Mouse (Mus musculus): ENCODE results near the gene Tsga10ip.
"Not testable (repeated sequence)": the region's sequence is repeated elsewhere in the genome, so short reads cannot be mapped to it uniquely, and the experiment has no call there.

The Tsga10ip gene

DNA sequence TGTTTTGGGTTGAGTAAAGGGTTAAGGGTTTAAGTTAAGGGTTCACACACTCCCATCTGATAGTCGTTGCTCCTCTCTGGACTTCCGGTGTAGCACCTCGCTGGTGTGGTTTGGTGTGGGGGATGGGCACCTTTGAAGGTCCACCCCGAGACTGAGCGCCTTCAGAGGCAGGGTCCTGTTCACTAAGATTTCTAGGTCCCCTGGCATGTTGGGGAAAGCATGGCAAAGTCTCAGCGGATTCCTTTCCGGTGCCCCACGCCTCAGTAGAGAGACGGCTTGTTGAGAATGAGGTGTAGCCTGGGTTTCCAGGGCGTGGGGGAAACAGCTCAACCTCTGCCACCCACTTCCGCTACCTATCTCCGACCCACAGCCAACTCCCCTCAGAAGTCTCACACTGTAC, 12.7 kb downstream of the Tsga10ip start:
- no peak for DNase-seq (ENCODE audit: inconsistent ontology term)

DNA sequence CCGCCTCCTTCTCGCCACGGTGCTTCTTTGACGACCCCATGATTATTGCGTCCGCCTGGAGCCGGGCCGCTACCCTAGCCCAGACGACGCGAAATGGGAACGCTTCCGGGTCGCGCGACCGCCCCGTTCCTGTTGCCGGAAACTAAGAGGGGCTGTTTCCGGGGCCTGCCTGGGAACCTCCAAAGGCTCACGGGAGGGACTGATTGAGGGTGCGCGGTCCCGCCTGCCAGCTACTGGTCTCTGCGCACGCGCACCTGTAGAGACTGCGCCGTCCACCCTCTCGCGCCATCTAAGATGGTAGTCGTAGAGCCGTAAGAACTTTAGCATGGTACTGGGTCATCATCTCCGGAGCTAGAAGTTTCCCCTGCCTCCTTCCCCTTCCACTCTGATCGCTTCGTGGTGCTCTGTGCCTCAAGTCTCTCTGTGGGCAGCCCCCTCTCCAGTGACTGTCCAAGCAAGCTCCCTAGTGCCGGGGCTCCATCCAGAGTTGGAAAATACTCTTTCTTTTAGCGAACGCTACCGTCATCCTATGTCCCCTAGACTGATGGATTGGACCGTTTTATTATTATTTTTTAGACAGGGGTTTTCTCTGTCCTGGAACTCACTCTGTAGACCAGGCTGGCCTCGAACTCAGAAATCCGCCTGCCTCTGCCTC, 13.6 kb downstream of the Tsga10ip start, which contains the start of gene Sart1:
Gene Sart1 (minus strand): TSS at position 116 of the 655 bp plus-strand sequence.
- DNase-seq (ENCODE audit: inconsistent ontology term): peak; percentile 95

DNA sequence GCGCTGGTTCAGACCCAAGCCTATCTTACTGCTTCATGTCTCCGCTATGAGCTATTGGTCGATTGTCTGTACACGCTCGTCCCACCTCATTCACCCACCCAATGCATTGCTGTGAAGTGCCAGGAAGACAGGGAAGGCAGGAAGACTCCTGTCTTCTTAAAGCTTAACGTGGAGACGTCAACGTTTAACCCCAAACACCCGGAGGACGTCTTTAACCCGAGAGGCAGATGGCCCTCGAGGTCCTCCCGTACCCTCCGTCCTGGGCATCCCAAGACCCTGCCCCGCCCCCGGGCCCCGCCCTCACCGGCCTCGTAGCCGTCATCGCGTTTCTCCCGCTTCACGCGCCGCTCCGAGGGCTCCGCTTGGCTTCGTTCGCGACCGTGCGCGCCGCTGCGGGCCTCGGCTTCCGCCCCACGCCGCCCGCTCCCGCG, 14.3 kb downstream of the Tsga10ip start:
- peak; percentile 64 for DNase-seq (ENCODE audit: inconsistent ontology term)

DNA sequence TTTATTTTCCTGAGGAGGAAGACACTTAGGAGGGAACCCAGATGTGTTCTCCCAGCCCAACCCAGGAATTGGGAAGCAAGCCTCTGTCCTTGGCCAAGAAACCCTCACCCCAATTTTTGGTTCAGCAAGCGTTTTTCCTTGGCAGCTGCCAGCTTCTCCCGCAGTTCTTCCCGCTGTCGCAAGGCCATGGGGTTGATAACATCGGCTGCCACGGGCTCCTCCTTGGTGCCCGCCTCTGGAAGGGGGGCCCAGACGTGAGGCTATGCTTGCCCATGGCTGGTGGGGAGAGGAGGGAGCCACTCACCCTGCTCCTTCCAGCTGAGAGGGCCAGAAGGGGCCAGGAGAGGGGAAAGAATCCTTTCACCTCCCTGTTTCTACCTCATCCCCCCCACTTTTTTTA, 17.6 kb downstream of the Tsga10ip start:
- no peak for DNase-seq (ENCODE audit: inconsistent ontology term)

DNA sequence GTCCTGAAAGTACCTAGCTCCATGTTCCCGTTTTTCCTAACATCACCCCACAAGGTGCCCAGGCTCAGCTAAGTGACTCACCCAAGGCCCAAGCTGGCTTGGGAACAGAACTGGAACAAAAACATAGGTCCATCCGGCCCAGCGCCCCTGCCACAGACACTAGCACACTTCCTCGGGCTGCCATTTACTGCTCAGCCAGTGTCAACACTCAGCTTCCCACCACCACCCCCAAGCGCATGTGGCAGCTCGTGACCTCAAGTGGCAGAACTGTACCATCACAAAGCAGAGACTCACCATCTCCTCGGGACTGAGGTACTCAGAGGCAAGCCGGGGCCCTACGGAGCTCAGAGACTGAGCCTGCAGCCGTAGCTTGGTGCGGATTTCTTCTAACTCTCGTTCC, 19.0 kb downstream of the Tsga10ip start:
- no peak for DNase-seq (ENCODE audit: inconsistent ontology term)

DNA sequence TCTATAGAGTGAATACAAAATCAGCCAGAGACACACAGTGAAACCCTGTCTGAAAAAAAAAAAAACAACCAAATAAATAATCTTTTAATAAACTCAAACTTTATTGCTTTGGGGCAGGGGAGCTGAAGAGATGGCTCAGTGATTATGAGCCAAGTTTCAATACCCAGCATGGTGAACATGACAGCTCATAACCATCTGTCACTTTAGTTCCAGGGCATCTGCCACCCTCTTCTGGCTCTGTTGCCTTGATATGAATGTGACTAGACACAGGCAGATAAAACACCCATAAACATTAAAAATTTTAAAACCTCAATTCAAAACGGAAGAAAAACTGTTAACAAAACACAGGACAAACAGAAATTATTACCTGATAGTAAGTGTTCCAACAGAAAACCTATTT, 24.9 kb downstream of the Tsga10ip start:
- DNase-seq (ENCODE audit: inconsistent ontology term): no peak

DNA sequence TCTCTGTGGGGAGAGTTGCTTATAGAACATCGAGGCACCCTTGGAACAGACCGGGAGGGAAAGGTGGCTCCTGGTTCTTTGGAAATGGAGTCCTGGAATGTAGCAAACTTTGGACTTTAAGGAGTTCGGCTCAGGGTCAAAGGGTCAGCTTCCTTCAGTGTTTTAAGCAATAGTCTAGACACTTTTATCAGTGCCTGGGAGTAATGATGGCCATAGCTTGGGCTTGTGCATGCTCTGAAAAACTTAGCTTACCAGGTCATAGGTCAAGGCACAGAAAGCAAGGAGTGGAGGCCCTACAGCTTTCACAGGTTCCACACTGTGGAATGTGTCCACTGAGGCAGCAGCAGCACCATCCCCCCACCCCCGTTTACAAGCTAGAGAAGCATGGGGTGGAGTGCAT, 27.6 kb downstream of the Tsga10ip start:
- no peak for DNase-seq (ENCODE audit: inconsistent ontology term)

DNA sequence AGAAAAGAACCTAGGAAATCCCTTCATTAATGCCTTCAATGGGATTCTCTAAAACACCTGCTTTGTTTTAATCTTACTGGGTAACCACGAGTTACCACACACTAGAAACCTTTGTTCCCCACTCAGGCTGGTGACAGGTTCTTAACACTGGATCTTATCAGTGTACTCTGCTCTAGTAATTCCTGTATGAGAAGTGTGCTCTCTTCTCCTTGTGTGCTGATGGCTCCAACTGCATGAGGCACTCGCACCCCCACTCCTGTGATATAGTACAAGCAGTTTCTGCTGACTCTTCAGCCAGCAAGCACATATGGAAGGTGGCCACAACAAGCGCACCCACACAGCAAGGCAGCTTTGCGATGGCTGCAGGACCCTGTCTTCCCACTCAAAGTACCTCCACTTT, 28.1 kb downstream of the Tsga10ip start:
- no peak for DNase-seq (ENCODE audit: inconsistent ontology term)

DNA sequence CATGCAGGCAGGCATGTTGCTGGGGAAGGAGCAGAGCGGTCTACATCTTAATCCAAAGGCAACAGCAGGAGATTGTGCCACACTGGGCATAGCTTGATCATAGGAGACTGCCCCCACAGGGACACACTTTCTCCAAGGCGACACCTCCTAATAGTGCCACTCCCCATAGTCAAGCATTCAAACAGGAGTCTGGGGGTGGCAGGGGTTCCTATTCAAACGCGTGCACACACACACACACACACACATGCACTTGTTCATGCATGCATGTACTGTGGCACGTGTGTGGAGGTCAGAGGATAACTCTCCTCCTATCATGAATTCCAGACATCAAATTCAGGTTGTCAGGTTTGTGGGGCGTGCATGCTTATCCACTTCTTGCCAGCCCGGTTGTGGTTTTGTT, 29.6 kb downstream of the Tsga10ip start:
- DNase-seq (ENCODE audit: inconsistent ontology term): no peak

DNA sequence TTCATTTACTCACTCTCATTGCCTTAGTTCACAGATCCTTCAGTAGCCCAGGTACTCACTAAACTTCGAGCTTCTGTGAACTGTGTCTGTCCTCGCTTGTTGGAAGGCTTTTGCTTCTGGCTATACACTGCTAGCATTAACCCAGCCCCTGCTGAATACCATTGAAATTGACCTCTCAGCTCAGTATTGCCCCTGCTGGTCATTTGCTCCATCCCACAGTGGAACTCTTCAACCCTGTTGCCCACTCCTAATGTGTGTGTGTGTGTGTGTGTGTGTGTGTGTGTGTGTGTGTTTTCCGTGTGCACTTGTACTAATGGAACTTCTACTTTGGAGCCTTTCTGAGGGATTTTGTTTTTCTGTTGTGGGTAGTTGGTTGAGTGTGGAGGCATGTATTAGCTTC, 31.4 kb downstream of the Tsga10ip start:
- no peak for DNase-seq (ENCODE audit: inconsistent ontology term)

DNA sequence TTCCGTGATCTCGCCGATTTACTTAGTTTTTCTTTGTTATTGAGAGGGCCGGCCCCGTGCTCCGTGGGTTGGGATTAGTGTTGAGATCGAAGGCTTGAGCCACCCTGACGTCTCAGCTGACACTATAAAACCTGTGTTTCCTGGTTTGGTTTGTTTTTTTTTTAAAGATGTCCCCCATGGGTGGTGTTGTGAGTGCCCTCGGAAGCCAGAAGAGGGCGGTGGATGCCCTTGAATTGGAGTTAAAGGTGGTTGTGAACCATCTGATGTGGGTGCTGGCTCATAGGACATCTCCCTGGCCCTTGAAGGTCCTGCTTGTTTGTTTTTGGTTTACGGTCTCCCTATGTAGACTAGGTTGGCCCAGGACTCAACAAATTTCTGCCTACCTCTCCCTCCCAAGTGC, 34.9 kb downstream of the Tsga10ip start:
- DNase-seq (ENCODE audit: inconsistent ontology term): no peak

DNA sequence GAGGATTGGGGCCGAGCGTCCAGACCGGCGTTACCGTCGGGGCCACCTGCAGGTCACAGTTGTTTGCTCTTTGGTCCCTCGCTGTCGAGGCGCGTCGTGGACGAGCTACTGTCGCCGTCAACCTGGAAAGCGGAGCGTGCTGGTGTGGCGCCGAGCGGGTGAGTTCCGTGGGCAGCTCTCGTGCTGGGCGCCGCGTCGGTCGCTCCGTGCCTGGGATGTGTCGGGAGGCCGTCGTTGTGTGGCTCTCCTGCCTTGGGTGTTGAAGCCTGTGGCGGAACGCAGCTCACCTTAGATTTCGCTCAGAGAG, 35.3 kb downstream of the Tsga10ip start, which contains the start of gene Banf1:
Gene Banf1 (minus strand): TSS at position 116 of the 307 bp plus-strand sequence.
- no peak for DNase-seq (ENCODE audit: inconsistent ontology term)

DNA sequence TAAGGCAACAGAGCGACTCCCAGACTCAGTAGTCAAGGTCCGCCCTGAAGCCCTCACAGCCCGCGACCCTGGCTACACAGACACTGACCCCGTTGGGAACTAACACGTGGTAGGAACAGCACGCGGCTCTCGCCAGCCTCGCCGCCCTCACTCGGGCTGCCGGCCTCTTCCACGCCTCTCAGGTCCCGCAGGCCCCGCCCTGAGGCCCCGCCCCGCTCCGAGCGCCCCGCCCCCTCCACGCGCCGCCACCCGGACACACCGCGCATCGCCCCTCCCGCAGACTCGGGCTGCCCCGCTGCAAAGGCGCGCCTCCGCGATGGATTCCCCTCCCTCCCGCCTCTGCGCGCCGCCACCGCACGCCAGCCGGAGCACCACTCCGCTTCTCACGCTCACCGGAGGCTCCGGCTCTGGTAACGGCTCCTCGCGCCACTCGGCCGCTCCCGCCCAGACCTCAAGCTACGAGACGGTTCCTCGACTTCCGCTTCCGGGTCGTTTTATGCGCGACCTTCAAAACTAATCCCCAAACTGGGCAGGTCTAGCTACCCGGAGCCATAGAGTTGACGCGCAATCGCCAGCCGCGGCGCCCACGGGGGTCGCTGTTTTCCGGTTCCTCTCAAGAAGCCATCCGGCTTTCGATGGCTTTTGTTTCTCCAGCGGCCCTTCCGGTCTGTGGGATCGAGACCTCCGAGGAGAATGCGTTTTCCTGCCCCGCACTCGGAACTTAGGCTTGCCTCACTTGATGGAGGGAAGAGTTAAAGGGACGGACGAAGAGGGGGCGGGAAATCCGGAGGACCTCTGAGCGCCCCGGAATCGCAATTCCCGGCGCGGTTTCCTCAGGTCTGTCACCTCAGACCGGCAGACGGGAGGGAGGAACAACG, 35.9 kb downstream of the Tsga10ip start, which contains the start of gene Eif1ad:
Gene Eif1ad (plus strand): TSS at position 567 of the 878 bp plus-strand sequence.
- DNase-seq (ENCODE audit: inconsistent ontology term): peak; percentile 97

DNA sequence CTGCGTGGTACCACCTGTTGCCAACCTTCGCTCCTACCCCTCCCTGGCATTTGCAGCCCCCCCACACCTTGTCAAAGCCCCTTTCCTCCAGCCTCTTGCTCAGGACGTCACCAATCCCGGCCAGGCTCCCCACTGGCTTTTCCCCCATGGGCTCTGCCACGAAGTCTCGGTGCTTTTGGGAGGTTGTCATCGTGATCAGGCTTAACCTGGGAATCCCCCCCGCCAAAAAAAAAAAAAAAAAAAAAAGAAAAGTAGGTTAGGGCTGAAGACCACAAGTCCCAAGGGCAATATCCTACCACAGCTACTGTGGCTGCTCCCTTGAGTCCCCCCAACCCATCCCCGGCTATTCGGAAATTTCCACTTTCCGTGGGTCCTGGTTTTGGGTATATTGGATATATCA, 36.6 kb downstream of the Tsga10ip start:
- no peak for DNase-seq (ENCODE audit: inconsistent ontology term)

DNA sequence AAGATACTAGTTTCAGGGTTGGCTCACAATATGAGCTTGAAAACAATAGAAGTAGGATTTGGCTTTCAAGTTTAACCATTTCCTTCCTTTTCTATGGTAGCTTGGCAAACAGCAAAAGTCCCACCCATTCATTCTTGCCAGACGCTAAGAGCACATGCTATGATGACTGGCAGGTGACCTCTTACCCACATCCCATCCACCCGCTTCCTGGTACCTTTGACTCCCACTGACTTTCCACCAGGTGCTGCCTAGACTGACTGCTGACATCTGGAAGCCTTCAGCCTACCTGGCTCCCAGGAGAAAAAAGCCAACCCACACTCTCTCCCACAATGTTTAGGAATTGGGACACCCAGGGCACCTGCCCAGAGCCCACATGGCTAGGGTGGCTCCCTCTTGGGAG, 38.2 kb downstream of the Tsga10ip start:
- no peak for DNase-seq (ENCODE audit: inconsistent ontology term)

DNA sequence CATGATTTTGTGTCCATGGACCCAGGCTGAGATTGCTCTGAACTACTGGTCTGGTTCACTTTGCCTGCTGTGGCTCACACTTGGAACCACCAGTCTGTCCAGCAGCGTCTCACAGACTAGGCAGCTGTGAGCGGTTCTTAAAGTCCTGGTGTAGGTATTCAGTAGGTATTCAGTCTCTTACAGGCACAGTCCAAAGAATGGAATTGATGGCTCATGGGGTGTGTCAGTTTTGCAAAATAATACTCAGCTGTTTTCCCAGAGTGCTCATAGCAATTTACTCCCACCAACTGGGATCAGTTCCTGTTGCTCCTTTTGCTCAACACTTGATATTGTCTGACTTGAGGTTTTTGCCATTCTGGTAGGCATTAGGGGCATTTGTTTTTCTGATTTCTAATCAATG, 40.1 kb downstream of the Tsga10ip start:
- DNase-seq (ENCODE audit: inconsistent ontology term): no peak

DNA sequence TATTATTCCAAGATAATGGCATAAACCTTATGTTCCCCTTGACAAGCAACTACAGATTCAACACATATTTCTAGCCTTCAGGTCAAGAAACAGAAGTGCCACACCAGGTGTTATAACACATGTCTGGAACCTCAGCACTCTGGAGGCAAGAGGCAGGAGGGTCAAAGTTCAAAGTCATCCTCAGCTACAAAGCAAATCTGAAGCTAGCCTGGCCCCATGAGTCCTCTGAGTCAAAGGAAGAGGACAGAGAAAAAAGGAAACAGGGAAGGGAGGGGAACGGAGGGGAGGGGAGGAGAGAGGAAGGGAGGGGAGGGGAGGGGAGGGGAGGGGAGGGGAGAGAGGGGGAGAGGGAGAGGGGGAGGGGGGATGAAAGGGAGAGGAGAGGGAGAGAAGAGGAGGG, 46.2 kb downstream of the Tsga10ip start:
- no peak for DNase-seq (ENCODE audit: inconsistent ontology term)

DNA sequence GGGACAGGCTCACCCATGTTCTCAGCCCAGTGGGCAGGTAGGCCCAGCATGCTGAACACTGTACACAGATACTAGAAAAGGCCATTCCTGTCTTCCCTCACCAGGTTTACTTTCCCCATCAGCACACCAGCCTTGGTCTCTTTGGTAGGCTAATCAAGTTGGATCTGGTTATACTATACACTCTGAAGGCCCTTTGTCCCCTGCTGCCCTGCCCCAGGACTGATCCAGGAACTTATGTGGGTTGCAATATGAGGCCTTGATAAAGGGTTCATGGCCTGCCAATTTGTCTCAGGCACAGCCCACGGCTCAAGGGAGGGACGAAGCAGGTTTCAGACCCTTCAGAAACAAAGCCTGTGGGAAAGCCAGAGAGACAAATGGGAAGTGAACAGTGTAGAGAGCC, 48.7 kb downstream of the Tsga10ip start:
- no peak for DNase-seq (ENCODE audit: inconsistent ontology term)

DNA sequence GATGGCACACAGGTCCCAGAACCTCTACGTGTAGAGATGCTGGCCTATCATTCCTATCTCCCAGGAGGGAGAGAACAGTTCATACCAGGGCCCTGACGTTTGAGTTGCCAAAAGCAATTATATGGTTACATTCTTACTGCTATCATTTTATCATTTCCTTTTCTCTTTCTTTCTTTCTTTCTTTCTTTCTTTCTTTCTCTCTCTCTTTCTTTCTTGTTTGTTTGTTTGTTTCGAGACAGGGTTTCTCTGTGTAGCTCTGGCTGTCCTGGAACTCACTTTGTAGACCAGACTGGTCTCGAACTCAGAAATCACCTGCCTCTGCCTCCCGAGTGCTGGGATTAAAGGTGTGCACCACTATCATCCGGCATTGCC, 52.8 kb downstream of the Tsga10ip start, which contains the start of gene Cst6:
Gene Cst6 (minus strand): TSS at position 73 of the 372 bp plus-strand sequence.
- DNase-seq (ENCODE audit: inconsistent ontology term): not testable (repeated sequence)

DNA sequence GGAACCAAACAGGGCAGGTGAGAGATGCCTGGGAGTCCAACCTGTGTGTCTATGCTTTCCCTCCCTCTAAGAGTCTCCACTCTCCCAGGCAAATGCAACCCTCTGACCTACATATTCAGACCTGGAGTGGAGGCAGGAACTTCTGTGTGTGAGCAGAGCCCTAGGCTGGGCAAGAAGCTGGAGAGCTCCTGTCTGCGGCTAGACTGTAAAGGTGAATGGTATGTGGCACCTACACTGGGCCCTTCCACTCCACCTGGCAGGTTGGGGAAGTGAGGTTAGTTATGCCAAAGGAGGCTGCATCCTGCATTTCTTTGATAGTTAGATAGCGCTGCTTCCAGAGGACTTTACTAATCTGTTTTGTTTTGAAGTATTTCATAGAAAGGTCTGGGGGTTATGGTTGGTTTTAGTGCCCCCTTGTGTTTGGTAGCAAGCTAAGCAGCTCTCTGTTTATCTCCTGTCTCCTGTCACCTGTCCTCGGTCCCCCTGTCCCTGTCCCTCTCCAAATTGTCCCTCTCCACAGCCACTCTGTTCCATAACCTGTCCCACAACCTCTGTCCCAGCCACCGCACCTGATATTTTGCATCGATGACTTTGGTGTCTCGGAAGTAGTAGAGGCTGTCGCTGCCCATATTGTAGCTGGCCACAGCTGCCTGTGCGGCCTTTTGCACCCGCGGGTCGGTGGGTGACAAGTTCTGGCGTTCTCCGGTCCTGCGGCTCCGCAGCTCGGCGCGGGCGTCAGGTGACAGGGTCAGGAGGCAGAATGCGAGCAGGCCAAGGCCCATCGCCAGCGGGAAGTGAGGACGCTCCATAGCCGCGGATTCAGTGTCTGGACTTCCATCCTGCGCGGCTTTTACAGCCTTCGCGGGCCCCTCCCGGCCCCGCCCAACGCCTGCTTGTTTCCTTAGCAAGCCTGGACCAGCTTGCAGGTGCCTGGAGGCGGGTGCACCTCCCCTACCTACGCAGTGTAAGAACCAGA, 53.5 kb downstream of the Tsga10ip start:
- peak; percentile 52 for DNase-seq (ENCODE audit: inconsistent ontology term)

DNA sequence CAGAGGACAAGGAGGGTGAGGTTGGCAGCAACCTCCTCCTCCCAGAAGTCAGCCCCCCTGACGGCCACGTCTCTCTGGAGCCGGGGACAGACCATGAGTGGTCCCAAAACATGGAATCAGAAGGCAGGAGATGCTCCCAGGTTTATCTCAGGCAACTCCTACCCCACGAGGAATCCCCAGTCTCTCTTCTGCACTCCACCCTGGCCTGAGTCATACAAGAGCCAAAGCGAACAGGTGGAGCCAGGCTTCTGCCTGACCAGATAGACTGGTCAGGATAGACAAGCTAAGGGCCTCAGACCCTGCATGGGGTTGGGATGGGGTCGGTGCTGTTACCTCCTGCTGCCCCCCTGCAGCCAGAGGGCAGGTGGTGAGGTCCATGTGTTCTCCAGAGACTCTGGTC, 54.3 kb downstream of the Tsga10ip start:
- DNase-seq (ENCODE audit: inconsistent ontology term): no peak
